Mouse (Mus musculus) stomach, postnatal 0 days (tissue): ENCODE results near the gene Clrn1. TPM values are rescaled to one million over a fixed set of nuclear protein-coding genes. Genes with fewer than 3 reads are reported as not detected.

Experiments used
- ATAC-seq: fragments of 200-750 bp; cut with Nextera tagmentation; 2 replicates; pipeline ENCODE4 v1.8.0; 2017; ENCODE audit not compliant: low FRiP score, low TSS enrichment
- DNase-seq: peaks from one replicate; pipeline ENCODE4 v3.0.0-alpha.2; 2016; ENCODE audit warnings: low spot score
- H3K27ac ChIP-seq: fragments of 300-500 bp; sonication (generic); replicated peaks from 2 replicates; pipeline ENCODE4 v1.5.1; 2014; ENCODE audit warnings: mild to moderate bottlenecking, control low read depth
- H3K27me3 ChIP-seq: fragments of 300-500 bp; sonication (generic); 2 replicates; pipeline ENCODE4 v1.6.1; 2014; ENCODE audit warnings: low read length; ENCODE audit not compliant: control insufficient read depth, insufficient read depth
- H3K36me3 ChIP-seq: fragments of 300-500 bp; sonication (generic); 2 replicates; pipeline ENCODE4 v1.6.1; 2014; ENCODE audit warnings: low read length, mixed read lengths; ENCODE audit not compliant: control insufficient read depth, insufficient read depth
- H3K4me1 ChIP-seq: fragments of 300-500 bp; sonication (generic); replicated peaks from 2 replicates; pipeline ENCODE4 v1.6.1; 2014; ENCODE audit warnings: antibody characterized with exemption; ENCODE audit not compliant: control insufficient read depth, insufficient read depth
- H3K4me2 ChIP-seq: fragments of 300-500 bp; sonication (generic); replicated peaks from 2 replicates; pipeline ENCODE4 v1.6.1; 2014; ENCODE audit warnings: low read depth, mild to moderate bottlenecking, control low read depth, moderate library complexity
- H3K4me3 ChIP-seq: fragments of 300-500 bp; sonication (generic); 2 replicates; pipeline ENCODE4 v1.5.1; 2014; ENCODE audit warnings: low read depth, low read length, control low read depth
- H3K9ac ChIP-seq: fragments of 300-500 bp; sonication (generic); 2 replicates; pipeline ENCODE4 v1.6.1; 2014; ENCODE audit warnings: mild to moderate bottlenecking, low read length, control low read depth, mixed read lengths
- H3K9me3 ChIP-seq: fragments of 300-500 bp; sonication (generic); 2 replicates; pipeline ENCODE4 v1.6.1; 2016; ENCODE audit warnings: low read length; ENCODE audit not compliant: control insufficient read depth
- CTCF ChIP-seq: IDR thresholded peaks from 2 replicates; pipeline ENCODE4 v1.5.1; 2016; ENCODE audit warnings: antibody characterized with exemption, low read depth, mild to moderate bottlenecking, moderate library complexity
- EP300 ChIP-seq: optimal IDR thresholded peaks from 2 replicates; pipeline ENCODE3; 2016; ENCODE audit warnings: antibody characterized with exemption
- WGBS: fragments of 180-500 bp; shearing (Covaris S2); extraction: QIAGEN DNeasy Blood & Tissue Kit; methylation state at CpG from one replicate; pipeline ENCODE4 v1.1.7; 2014; 5-methylcytosine and 5-hydroxymethylcytosine counted together
- polyA plus RNA-seq: library from polyadenylated mRNA; unstranded; fragments of >200 nt; fragmentation: Nextera tagmentation; extraction: Ambion mirVana; gene quantifications from 2 replicates; pipeline ENCODE4 v1.2.1, GENCODE M21; 2015

Gene Clrn1
- polyA plus RNA-seq, 1 experiment from 2014 or later = not detected

GRCm38 (mm10) chr3:58902051-58902758 is 17.1 kb upstream of the Clrn1 start:
- DNase-seq = no peak
- Histone ChIP-seq H3K4me1 (no peaks in the 10 kb centered on the region), H3K4me3 (no peak overlapping the region), H3K27ac (no peak overlapping the region), H3K4me2 (no peak overlapping the region), H3K9me3 (no peaks in the 10 kb centered on the region), H3K27me3 (no peaks in the 10 kb centered on the region), H3K36me3 (no peaks in the 10 kb centered on the region), H3K9ac (no peak overlapping the region)
- ATAC-seq = no peak
- TF ChIP-seq EP300 (no peak), CTCF (no peak)
- 70% methylated on average over 13 of the region's 13 CpGs for WGBS

DNA sequence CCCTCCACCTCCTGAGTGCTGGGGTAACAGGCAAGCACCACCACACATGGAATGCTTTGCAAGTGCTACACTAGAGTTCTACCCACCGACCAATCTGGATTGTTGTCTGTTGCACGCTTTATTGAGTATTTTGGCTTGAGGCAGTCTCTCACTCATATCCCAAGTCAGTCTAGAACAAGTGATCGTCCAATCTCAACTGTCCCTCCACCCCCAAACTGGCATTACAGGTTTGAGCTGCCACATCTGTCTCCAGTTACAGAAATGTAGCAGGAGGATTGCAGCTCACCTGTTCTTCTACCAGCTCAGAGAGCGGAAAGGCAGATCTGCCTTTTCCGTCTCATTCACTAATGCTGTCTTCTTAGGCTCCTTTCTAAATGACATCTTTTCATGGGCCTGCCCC is 10.0 kb upstream of the Clrn1 start:
- WGBS = 88% methylated on average over 5 of the region's 5 CpGs
- Histone ChIP-seq H3K9me3 (no peaks in the 10 kb centered on the region), H3K4me1 (no peaks in the 10 kb centered on the region), H3K27me3 (no peaks in the 10 kb centered on the region), H3K27ac (no peak overlapping the region), H3K9ac (no peak overlapping the region), H3K4me3 (no peak overlapping the region), H3K36me3 (no peaks in the 10 kb centered on the region), H3K4me2 (no peak overlapping the region)
- no peak for TF ChIP-seq EP300
- no peak for TF ChIP-seq CTCF
- no peak for DNase-seq
- no peak for ATAC-seq

GRCm38 (mm10) chr3:58894529-58894928 is 9.4 kb upstream of the Clrn1 start:
- H3K9me3 ChIP-seq = no peaks in the 10 kb centered on the region
- ATAC-seq (no peak), DNase-seq (no peak)
- H3K36me3 ChIP-seq = no peaks in the 10 kb centered on the region
- TF ChIP-seq EP300 = no peak
- no peak for TF ChIP-seq CTCF
- H3K9ac ChIP-seq = no peak overlapping the region
- H3K4me1 ChIP-seq = no peaks in the 10 kb centered on the region
- H3K4me2 ChIP-seq = no peak overlapping the region
- H3K27me3 ChIP-seq = no peaks in the 10 kb centered on the region
- no peak overlapping the region for H3K27ac ChIP-seq
- no peak overlapping the region for H3K4me3 ChIP-seq
- 77% methylated on average over 3 of the region's 3 CpGs for WGBS

DNA sequence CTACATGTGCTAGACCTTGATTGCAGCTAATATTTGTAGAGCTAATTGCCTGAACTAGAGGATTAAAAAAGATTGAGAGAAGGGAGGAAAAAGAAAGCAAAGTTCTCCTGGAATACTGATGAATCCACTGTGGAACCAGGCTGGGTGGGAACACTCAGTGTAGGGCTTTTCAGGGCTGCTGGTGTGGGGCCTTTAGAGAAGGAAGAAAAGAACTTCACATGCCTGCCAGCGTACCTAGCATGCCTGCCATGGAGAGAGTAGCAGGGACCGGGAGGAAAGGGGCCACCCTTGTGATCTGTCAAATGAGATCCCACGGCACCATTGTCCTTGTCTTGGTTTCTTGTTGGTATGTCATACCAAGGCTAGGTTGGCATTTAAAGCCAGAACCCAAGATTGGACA is 4.5 kb upstream of the Clrn1 start:
- H3K9me3 ChIP-seq = no peaks in the 10 kb centered on the region
- H3K36me3 ChIP-seq = no peaks in the 10 kb centered on the region
- no peaks in the 10 kb centered on the region for H3K27me3 ChIP-seq
- H3K4me3 ChIP-seq = no peak overlapping the region
- no peak for ATAC-seq
- H3K4me1 ChIP-seq = no peaks in the 10 kb centered on the region
- no peak for TF ChIP-seq CTCF
- TF ChIP-seq EP300 = no peak
- no peak overlapping the region for H3K27ac ChIP-seq
- no peak for DNase-seq
- H3K4me2 ChIP-seq = no peak overlapping the region
- 74% methylated on average over 3 of the region's 3 CpGs for WGBS
- no peak overlapping the region for H3K9ac ChIP-seq

GRCm38 (mm10) chr3:58888131-58888715 is 3.1 kb upstream of the Clrn1 start:
- ATAC-seq = no peak
- H3K9ac ChIP-seq = no peak overlapping the region
- H3K4me3 ChIP-seq = no peak overlapping the region
- H3K4me1 ChIP-seq = no peaks in the 10 kb centered on the region
- H3K36me3 ChIP-seq = no peaks in the 10 kb centered on the region
- WGBS = 85% methylated on average over 7 of the region's 7 CpGs
- no peaks in the 10 kb centered on the region for H3K27me3 ChIP-seq
- TF ChIP-seq CTCF (no peak), EP300 (no peak)
- no peak for DNase-seq
- no peaks in the 10 kb centered on the region for H3K9me3 ChIP-seq
- H3K4me2 ChIP-seq = no peak overlapping the region
- H3K27ac ChIP-seq = no peak overlapping the region

DNA sequence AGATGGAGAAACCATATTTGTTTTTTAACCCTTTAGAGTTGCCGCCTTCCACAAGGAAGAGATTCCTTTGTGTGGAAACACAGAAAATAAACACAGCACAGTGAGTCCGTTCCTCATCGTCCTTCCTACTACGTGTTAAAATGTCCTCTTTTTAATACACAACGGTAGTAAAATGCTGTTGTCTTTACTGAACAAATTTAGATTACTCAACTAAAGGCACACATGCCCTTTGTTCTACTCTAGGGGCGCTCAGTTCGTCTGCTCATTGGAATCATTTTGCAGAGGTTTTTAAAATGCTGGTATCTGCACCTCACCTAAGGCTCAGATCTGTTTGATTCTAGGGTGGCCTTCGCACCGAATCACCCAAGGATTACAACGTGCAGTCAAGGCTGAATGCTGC is 2.6 kb upstream of the Clrn1 start:
- no peak for ATAC-seq
- WGBS = 74% methylated on average over 10 of the region's 10 CpGs
- no peaks in the 10 kb centered on the region for H3K4me1 ChIP-seq
- H3K27ac ChIP-seq = no peak overlapping the region
- TF ChIP-seq EP300 = no peak
- TF ChIP-seq CTCF = no peak
- no peak overlapping the region for H3K9ac ChIP-seq
- no peak for DNase-seq
- no peaks in the 10 kb centered on the region for H3K36me3 ChIP-seq
- H3K4me2 ChIP-seq = no peak overlapping the region
- no peaks in the 10 kb centered on the region for H3K27me3 ChIP-seq
- H3K4me3 ChIP-seq = no peak overlapping the region
- H3K9me3 ChIP-seq = no peaks in the 10 kb centered on the region
